Mouse (Mus musculus) forebrain, postnatal 0 days (tissue): ENCODE measurements at regions not wholly inside any gene's neighbourhood (a gene's known extent, or its start where the extent isn't known, plus 50 kb on each side); places are given as distances from the start of the nearest gene placed in this dataset.

ENCODE experiments used
- ATAC-seq: fragments of 200-750 bp; cut with Nextera tagmentation; 2 replicates; pipeline ENCODE4 v1.8.0; 2017; ENCODE audit warnings: mild to moderate bottlenecking, moderate library complexity
- DNase-seq: peaks from one replicate; pipeline ENCODE4 v3.0.0-alpha.2; 2015
- H3K27ac ChIP-seq: fragments of 300-500 bp; sonication (generic); 2 replicates; pipeline ENCODE4 v1.5.1; 2014; ENCODE audit warnings: low read depth, mild to moderate bottlenecking, antibody characterized with exemption, low read length, moderate library complexity, mixed read lengths
- H3K27me3 ChIP-seq: fragments of 300-500 bp; sonication (generic); 2 replicates; pipeline ENCODE4 v1.6.1; 2014; ENCODE audit warnings: mild to moderate bottlenecking, low read length, mixed read lengths; ENCODE audit not compliant: insufficient read depth
- H3K36me3 ChIP-seq: fragments of 300-500 bp; sonication (generic); 2 replicates; pipeline ENCODE4 v1.6.1; 2014; ENCODE audit warnings: mild to moderate bottlenecking, moderate library complexity; ENCODE audit not compliant: insufficient read depth
- H3K4me1 ChIP-seq: fragments of 300-500 bp; sonication (generic); 2 replicates; pipeline ENCODE4 v1.6.1; 2014; ENCODE audit warnings: antibody characterized with exemption; ENCODE audit not compliant: insufficient read depth
- H3K4me2 ChIP-seq: fragments of 300-500 bp; sonication (generic); 2 replicates; pipeline ENCODE4 v1.6.1; 2014; ENCODE audit warnings: low read depth, mild to moderate bottlenecking, moderate library complexity
- H3K4me3 ChIP-seq: fragments of 300-500 bp; sonication (generic); 2 replicates; pipeline ENCODE4 v1.5.1; 2014; ENCODE audit warnings: low read depth, low read length, mixed read lengths
- H3K9ac ChIP-seq: fragments of 300-500 bp; sonication (generic); 2 replicates; pipeline ENCODE4 v1.6.1; 2014; ENCODE audit warnings: mild to moderate bottlenecking
- H3K9me3 ChIP-seq: fragments of 300-500 bp; sonication (generic); 2 replicates; pipeline ENCODE4 v1.6.1; 2016; ENCODE audit warnings: low read length
- CTCF ChIP-seq: sonication (generic); IDR thresholded peaks from 2 replicates; pipeline ENCODE4 v1.5.1; 2016; ENCODE audit warnings: antibody characterized with exemption, control low read depth, low read depth
- WGBS: fragments of 180-500 bp; shearing (Covaris S2); extraction: QIAGEN DNeasy Blood & Tissue Kit; methylation state at CpG from one replicate; pipeline ENCODE4 v1.1.7; 2014; 5-methylcytosine and 5-hydroxymethylcytosine counted together

DNA sequence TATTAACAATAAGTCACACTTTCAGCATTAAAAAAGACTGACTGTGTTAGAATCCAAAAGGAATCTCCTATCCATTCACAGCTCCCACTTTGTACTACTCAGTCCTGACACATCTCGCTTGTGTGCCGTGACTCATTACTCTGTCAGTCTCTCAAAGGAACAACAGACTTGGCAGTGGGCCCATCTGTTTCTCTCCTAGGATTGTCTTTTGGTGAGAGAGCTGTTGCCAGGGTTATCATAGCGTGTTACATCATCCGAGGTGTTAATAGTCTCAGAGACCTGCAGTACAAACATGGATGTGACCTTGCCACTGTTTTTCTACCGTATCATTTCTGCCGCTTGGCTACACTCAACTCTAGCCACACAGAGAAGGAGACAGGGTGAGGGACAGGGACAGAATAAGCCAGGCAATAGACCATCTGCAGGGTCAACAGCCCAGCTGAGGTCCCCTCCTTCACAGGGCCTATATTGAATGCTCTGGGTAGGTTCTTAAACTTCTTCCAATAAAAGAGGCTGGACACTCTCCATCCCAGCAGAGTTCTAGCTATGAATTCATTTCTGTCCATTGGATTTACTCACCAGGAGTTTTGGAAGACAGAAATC lies 227.2 kb upstream of the Prdm1 start:
- Histone ChIP-seq H3K27ac (no peak overlapping the region), H3K4me3 (no peak overlapping the region), H3K4me2 (no peak overlapping the region), H3K9me3 (no peaks in the 10 kb centered on the region), H3K27me3 (no peaks in the 10 kb centered on the region), H3K9ac (no peak overlapping the region), H3K4me1 (no peaks in the 10 kb centered on the region), H3K36me3 (no peaks in the 10 kb centered on the region)
- peak; percentile 85 for ATAC-seq
- 31% methylated on average over 6 of the region's 6 CpGs for WGBS
- DNase-seq: peak; percentile 39
- no peak for TF ChIP-seq CTCF

DNA sequence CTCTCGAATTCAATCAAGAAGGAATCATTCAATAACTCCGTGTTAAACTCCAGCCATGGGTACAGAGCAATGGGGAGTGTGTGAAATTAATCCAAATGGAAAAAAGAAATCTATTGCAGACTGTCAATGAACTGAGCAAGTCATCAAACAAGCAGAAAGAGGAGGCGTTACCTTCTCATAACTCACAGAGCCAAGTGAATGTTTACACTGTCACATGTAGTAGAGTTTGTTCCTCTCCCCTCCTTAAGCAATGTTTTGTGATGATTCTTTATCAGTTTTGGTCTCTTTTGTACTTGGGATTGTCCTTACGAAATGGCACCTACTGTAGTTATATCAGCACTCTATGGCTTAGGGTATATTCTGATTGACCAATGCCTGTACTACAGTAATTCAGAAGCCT lies 226.6 kb upstream of the Prdm1 start:
- WGBS: 65% methylated on average over 4 of the region's 4 CpGs
- ATAC-seq (no peak), DNase-seq (no peak)
- H3K36me3 ChIP-seq: no peaks in the 10 kb centered on the region
- H3K4me3 ChIP-seq: no peak overlapping the region
- no peaks in the 10 kb centered on the region for H3K27me3 ChIP-seq
- H3K4me1 ChIP-seq: no peaks in the 10 kb centered on the region
- no peak for TF ChIP-seq CTCF
- no peaks in the 10 kb centered on the region for H3K9me3 ChIP-seq
- no peak overlapping the region for H3K4me2 ChIP-seq
- no peak overlapping the region for H3K9ac ChIP-seq
- H3K27ac ChIP-seq: no peak overlapping the region

DNA sequence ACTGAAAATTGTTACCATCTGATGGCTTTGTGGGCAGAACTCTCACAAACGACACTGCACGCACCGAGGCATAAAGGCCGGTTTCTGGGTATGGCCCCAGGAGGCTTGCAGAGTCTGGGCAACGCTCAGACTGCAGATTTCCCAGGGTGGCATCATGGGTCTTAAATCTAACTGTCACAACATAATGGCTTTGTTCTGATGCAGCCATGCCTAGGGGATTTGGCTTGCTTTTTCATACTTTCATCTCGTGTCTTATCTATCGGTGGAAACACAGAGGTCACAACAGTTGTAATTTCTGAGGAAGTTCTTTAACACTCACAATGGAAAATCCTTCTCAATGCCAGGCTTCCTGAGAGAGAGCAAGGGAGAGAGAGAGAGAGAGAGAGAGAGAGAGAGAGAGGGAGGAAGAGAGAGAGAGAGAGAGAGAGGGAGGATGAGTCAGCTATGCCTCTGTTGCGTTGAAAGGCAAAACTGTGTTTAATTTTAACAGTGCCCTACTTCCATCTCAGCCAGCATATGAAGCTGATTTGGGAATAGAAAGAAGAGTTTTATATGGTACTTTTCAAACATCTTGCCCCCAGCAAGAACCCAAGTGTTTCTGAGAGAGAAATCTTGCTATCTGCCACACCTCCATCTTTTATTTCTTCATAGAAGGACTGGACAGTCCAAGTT lies 224.6 kb upstream of the Prdm1 start:
- Histone ChIP-seq H3K27me3 (no peaks in the 10 kb centered on the region), H3K4me1 (no peaks in the 10 kb centered on the region), H3K4me3 (no peak overlapping the region), H3K9me3 (no peaks in the 10 kb centered on the region), H3K36me3 (no peaks in the 10 kb centered on the region), H3K27ac (no peak overlapping the region), H3K4me2 (no peak overlapping the region), H3K9ac (no peak overlapping the region)
- WGBS: 59% methylated on average over 8 of the region's 8 CpGs
- no peak for DNase-seq
- no peak for ATAC-seq
- TF ChIP-seq CTCF: no peak

DNA sequence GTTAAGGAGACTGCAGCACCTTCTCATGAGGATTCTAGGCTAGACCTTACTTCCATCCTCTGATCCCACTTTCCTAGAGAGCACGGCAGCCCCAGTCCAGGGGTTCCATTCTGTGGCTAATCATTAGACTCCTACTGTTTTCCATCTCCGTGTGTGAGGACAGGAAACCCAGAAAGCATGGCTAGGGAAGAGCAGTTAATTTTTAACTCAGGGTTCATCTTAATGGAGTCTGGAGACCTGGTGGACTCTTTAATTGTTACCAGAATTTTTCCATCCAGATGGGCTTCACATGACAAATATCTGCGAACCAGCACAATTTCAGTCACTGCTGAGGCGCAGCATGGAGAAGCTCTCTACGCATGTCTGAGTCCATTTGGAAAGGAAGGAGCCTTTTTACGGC lies 222.8 kb upstream of the Prdm1 start:
- Histone ChIP-seq H3K36me3 (no peaks in the 10 kb centered on the region), H3K27me3 (no peaks in the 10 kb centered on the region), H3K4me1 (no peaks in the 10 kb centered on the region), H3K4me2 (no peak overlapping the region), H3K9me3 (no peaks in the 10 kb centered on the region), H3K27ac (no peak overlapping the region), H3K9ac (no peak overlapping the region), H3K4me3 (no peak overlapping the region)
- TF ChIP-seq CTCF: no peak
- WGBS: 91% methylated on average over 6 of the region's 6 CpGs
- DNase-seq (no peak), ATAC-seq (no peak)

DNA sequence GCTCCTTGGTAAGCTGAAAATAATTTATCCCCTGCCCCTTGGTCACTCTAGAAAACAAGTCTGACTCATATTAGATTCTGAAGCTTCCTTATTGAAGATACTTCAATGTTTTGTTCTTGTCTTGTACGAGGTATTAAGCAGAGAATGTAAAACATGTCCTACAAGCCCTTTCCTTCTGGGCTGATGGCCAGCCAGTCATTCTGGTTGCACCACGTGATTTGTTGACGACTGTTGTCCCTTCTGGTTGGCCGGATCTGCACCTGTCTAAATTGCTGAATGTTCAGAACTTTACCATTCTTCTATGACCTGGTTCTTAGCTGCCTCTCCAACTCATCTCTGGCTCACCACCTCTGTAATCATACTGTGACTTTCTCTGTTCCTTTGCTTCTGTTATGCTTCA lies 220.9 kb upstream of the Prdm1 start:
- Histone ChIP-seq H3K4me2 (no peak overlapping the region), H3K36me3 (no peaks in the 10 kb centered on the region), H3K9me3 (no peaks in the 10 kb centered on the region), H3K27me3 (no peaks in the 10 kb centered on the region), H3K27ac (no peak overlapping the region), H3K9ac (no peak overlapping the region), H3K4me3 (no peak overlapping the region), H3K4me1 (no peaks in the 10 kb centered on the region)
- no peak for TF ChIP-seq CTCF
- no peak for ATAC-seq
- WGBS: 59% methylated on average over 4 of the region's 4 CpGs
- no peak for DNase-seq

DNA sequence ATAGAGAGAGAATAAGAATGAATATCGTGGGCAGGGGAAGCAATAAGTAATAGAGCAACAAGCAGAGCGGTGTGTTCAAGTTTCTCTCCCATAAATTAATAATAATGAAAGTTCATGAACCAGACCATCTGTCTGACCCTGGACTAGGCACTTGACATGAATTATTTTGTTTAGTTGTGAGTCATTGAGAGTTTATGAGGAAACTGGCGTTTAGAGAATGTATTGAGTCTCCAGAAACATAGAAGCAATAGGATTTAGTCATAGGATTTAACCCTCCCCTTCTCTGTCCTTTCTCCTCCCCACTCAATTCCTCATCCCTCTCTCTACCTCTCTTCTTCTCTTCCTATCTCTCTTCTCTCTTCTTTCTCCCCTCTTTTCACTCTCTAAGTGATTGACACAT lies 219.1 kb upstream of the Prdm1 start:
- Histone ChIP-seq H3K4me1 (no peaks in the 10 kb centered on the region), H3K4me2 (no peak overlapping the region), H3K36me3 (no peaks in the 10 kb centered on the region), H3K27me3 (no peaks in the 10 kb centered on the region), H3K4me3 (no peak overlapping the region), H3K27ac (no peak overlapping the region), H3K9me3 (no peaks in the 10 kb centered on the region), H3K9ac (no peak overlapping the region)
- no peak for TF ChIP-seq CTCF
- ATAC-seq (no peak), DNase-seq (no peak)
- 81% methylated on average over 3 of the region's 3 CpGs for WGBS

DNA sequence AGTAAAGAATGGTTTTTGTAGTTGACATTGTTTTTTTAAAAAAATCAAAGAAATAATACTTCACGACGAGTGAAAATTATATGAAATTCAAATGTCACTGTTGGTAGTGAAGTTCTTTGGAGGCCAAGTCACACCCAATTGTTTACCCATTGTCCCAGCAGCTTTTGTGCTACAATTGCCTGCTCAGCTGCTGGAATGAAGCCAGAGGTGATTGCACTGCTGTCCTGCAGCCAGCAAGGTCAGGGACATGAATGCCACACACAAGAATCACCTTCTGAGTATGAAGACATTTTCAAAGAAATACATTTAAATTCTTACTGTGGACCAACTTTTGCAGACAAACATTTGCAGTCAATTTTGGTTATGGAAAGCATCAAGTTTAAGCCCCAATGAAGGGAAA lies 215.9 kb upstream of the Prdm1 start:
- DNase-seq (no peak), ATAC-seq (no peak)
- H3K4me3 ChIP-seq: no peak overlapping the region
- H3K27ac ChIP-seq: no peak overlapping the region
- H3K9ac ChIP-seq: no peak overlapping the region
- WGBS: 52% methylated on average over 2 of the region's 2 CpGs
- H3K27me3 ChIP-seq: no peaks in the 10 kb centered on the region
- no peaks in the 10 kb centered on the region for H3K36me3 ChIP-seq
- H3K4me2 ChIP-seq: no peak overlapping the region
- H3K4me1 ChIP-seq: no peaks in the 10 kb centered on the region
- no peak for TF ChIP-seq CTCF
- no peaks in the 10 kb centered on the region for H3K9me3 ChIP-seq
